Mouse (Mus musculus) limb, embryonic 14.5 days (tissue): ENCODE measurements at regions not wholly inside any gene's neighbourhood (a gene's known extent, or its start where the extent isn't known, plus 50 kb on each side); places are given as distances from the start of the nearest gene placed in this dataset.

Experiments used
- ATAC-seq: fragments of 200-750 bp; cut with Nextera tagmentation; 2 replicates; pipeline ENCODE4 v1.8.0; 2017; ENCODE audit warnings: low read depth, moderate number of reproducible peaks, moderate TSS enrichment; ENCODE audit not compliant: low FRiP score
- DNase-seq: peaks from one replicate; pipeline ENCODE4 v3.0.0-alpha.2; 2015; ENCODE audit warnings: low spot score
- H3K27ac ChIP-seq: fragments of 300-500 bp; sonication (generic); replicated peaks from 2 replicates; pipeline ENCODE4 v1.5.1; 2014; ENCODE audit warnings: low read depth, mild to moderate bottlenecking, low read length, moderate library complexity, mixed read lengths
- H3K27me3 ChIP-seq: fragments of 300-500 bp; sonication (generic); 2 replicates; pipeline ENCODE4 v1.6.1; 2014; ENCODE audit warnings: low read length, mixed read lengths; ENCODE audit not compliant: control insufficient read depth, insufficient read depth
- H3K36me3 ChIP-seq: fragments of 300-500 bp; sonication (generic); 2 replicates; pipeline ENCODE4 v1.6.1; 2014; ENCODE audit warnings: mild to moderate bottlenecking, low read length, moderate library complexity, mixed read lengths; ENCODE audit not compliant: control insufficient read depth, insufficient read depth
- H3K4me1 ChIP-seq: fragments of 300-500 bp; sonication (generic); 2 replicates; pipeline ENCODE4 v1.6.1; 2014; ENCODE audit warnings: antibody characterized with exemption, low read length, mixed read lengths; ENCODE audit not compliant: control insufficient read depth, insufficient read depth
- H3K4me2 ChIP-seq: fragments of 300-500 bp; sonication (generic); replicated peaks from 2 replicates; pipeline ENCODE4 v1.6.1; 2014; ENCODE audit warnings: low read depth, mild to moderate bottlenecking, low read length, moderate library complexity; ENCODE audit not compliant: severe bottlenecking
- H3K4me3 ChIP-seq: fragments of 300-500 bp; sonication (generic); replicated peaks from 2 replicates; pipeline ENCODE4 v1.5.1; 2014; ENCODE audit warnings: low read length
- H3K9ac ChIP-seq: fragments of 300-500 bp; sonication (generic); 2 replicates; pipeline ENCODE4 v1.6.1; 2014; ENCODE audit warnings: mild to moderate bottlenecking, low read depth, low read length, moderate library complexity; ENCODE audit not compliant: severe bottlenecking
- H3K9me3 ChIP-seq: fragments of 300-500 bp; sonication (generic); 2 replicates; pipeline ENCODE4 v1.6.1; 2016; ENCODE audit warnings: low read length; ENCODE audit not compliant: control insufficient read depth
- POLR2A ChIP-seq: fragments of 200-500 bp; IDR thresholded peaks from 2 replicates; pipeline ENCODE4 v1.8.0; 2012; ENCODE audit warnings: inconsistent platforms, mild to moderate bottlenecking, moderate library complexity, borderline replicate concordance; ENCODE audit not compliant: insufficient read depth, insufficient read length; ENCODE audit errors: extremely low read depth
- WGBS: fragments of 180-500 bp; shearing (Covaris S2); extraction: QIAGEN DNeasy Blood & Tissue Kit; methylation state at CpG from one replicate; pipeline ENCODE4 v1.1.7; 2014; 5-methylcytosine and 5-hydroxymethylcytosine counted together

DNA sequence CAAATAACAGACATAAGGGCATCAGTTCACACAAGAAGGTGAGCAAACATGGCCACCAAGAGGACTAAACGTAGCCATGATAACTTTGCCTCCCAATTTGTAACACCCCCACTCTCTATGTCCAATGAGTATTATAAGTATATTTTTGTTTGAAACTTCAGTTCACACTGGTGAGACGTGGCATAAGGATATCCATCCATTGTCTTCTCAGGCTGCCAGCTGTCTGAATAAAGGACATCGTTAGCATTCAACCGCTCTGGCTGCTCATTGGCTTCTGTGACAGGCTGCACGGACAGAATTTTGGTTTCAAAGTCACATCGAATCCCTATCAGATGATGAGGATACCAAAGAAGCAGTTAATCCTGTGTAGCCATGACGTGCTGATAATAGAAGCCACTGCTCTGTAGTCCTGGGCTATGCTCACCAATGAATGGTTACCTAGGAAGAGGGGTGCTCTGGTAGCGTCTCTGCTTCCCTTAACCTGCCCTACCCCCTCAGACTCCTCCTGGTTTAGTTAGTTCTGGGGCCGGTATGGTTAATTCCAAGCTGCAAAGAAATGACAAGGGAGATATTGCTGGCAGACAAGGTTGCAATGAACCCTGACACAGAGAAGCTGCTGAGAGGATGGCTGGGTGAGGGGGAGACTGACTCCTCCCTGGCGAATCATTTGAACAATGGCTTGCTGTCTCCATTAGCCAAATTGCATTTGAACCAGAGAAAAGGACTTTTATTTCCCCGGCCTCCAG is 922.4 kb upstream of the Car8 start:
- Histone ChIP-seq H3K9me3 (no peaks in the 10 kb centered on the region), H3K27ac (no peak overlapping the region), H3K4me1 (no peaks in the 10 kb centered on the region), H3K27me3 (no peaks in the 10 kb centered on the region), H3K36me3 (no peaks in the 10 kb centered on the region), H3K4me2 (no peak overlapping the region), H3K9ac (no peak overlapping the region), H3K4me3 (no peak overlapping the region)
- TF ChIP-seq POLR2A: no peak
- ATAC-seq: no peak
- 80% methylated on average over 11 of the region's 11 CpGs for WGBS
- no peak for DNase-seq

DNA sequence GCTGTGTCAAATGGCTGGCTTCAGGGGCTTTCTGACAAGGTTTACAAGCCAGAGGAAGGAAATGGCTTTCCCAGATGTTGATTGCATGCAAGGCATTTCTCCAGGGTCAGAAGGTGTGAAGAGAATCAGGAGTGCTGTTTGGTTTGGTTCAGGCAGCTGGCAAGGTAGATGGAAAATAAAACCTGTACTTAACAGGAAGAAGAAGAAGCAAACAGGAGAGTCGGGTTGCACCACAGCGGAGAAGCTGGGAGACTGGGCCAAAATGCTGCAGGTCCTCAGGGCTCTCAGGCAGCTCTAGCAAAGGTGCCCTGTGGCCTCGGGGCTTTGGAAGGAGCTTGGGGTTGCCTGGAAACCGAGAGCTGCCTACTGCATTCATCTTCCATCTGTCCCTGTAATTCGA is 908.9 kb upstream of the Car8 start:
- Histone ChIP-seq H3K9me3 (no peaks in the 10 kb centered on the region), H3K4me3 (no peak overlapping the region), H3K4me2 (no peak overlapping the region), H3K27me3 (no peaks in the 10 kb centered on the region), H3K36me3 (no peaks in the 10 kb centered on the region), H3K9ac (no peak overlapping the region), H3K27ac (no peak overlapping the region), H3K4me1 (no peaks in the 10 kb centered on the region)
- peak; percentile 72; the same call in 1 of the 2 replicates for ATAC-seq
- DNase-seq: peak; percentile 45
- no peak for TF ChIP-seq POLR2A
- 16% methylated on average over 5 of the region's 5 CpGs for WGBS

- TF ChIP-seq POLR2A: no peak
- WGBS: 84% methylated on average over 9 of the region's 9 CpGs
- DNase-seq: no peak
Measured at GRCm38 (mm10) chr4:9144226-9145215, 905.7 kb upstream of the Car8 start.

GRCm38 (mm10) chr4:9143087-9143486 is 904.2 kb upstream of the Car8 start:
- no peak for DNase-seq

More at GRCm38 (mm10) chr4:9144226-9145215, 905.7 kb upstream of the Car8 start:
- H3K9me3 ChIP-seq: no peaks in the 10 kb centered on the region
- H3K4me3 ChIP-seq: no peak overlapping the region
- H3K27ac ChIP-seq: no peak overlapping the region
- H3K27me3 ChIP-seq: no peaks in the 10 kb centered on the region
- ATAC-seq: no peak
- no peak overlapping the region for H3K4me2 ChIP-seq
- H3K36me3 ChIP-seq: no peaks in the 10 kb centered on the region
- H3K9ac ChIP-seq: no peak overlapping the region
- no peaks in the 10 kb centered on the region for H3K4me1 ChIP-seq

GRCm38 (mm10) chr4:9141946-9142683 is 903.3 kb upstream of the Car8 start:
- WGBS: 91% methylated on average over 16 of the region's 16 CpGs

More at GRCm38 (mm10) chr4:9143087-9143486, 904.2 kb upstream of the Car8 start:
- no peaks in the 10 kb centered on the region for H3K4me1 ChIP-seq
- no peak overlapping the region for H3K4me2 ChIP-seq
- no peak overlapping the region for H3K4me3 ChIP-seq
- no peak for TF ChIP-seq POLR2A
- 83% methylated on average over 3 of the region's 3 CpGs for WGBS
- H3K9ac ChIP-seq: no peak overlapping the region
- H3K27ac ChIP-seq: no peak overlapping the region
- no peaks in the 10 kb centered on the region for H3K36me3 ChIP-seq
- H3K27me3 ChIP-seq: no peaks in the 10 kb centered on the region
- H3K9me3 ChIP-seq: no peaks in the 10 kb centered on the region
- ATAC-seq: no peak

More at GRCm38 (mm10) chr4:9141946-9142683, 903.3 kb upstream of the Car8 start:
- Histone ChIP-seq H3K4me2 (no peak overlapping the region), H3K27me3 (no peaks in the 10 kb centered on the region), H3K36me3 (no peaks in the 10 kb centered on the region), H3K9me3 (no peaks in the 10 kb centered on the region), H3K4me1 (no peaks in the 10 kb centered on the region), H3K27ac (no peak overlapping the region), H3K4me3 (no peak overlapping the region), H3K9ac (no peak overlapping the region)
- DNase-seq (no peak), ATAC-seq (no peak)
- no peak for TF ChIP-seq POLR2A
